Mouse (Mus musculus) ovary, postnatal 10 days (tissue): Measurements from ENCODE around the gene Gm10100.
"Not testable (repeated sequence)": the region's sequence is repeated elsewhere in the genome, so short reads cannot be mapped to it uniquely, and the experiment has no call there.

Source experiments
- DNase-seq: peaks from one replicate; pipeline ENCODE4 v3.0.0; 2022; ENCODE audit warnings: low spot score

Gene Gm10100

DNA sequence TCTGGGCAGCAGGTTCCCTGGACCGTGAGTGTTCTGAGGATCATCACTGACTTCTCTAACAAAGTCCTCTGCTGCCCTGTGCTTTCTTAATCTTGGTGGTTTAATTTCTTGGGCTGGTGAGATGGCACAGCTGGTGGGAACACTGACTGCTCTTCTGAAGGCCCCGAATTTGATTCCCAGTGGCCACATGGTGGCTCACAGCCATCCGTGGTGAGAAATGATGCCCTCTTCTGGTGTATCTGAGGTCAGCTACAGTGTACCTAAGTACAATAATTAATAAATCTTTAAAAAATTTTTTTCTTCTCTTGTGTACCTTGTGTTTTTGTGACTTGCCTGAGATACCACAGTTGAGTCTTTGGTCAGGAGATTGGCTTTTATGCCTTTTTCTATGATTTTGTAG, 26.0 kb downstream of the Gm10100 start:
- not testable (repeated sequence) for DNase-seq

- no peak for DNase-seq
These were observed 27.2 kb downstream of the Gm10100 start for GRCm38 (mm10) chr10:77753448-77753847.

GRCm38 (mm10) chr10:77759582-77759981, 33.3 kb downstream of the Gm10100 start, which contains the start of gene Gm3233:
Gene Gm3233, minus strand, starts transcription at chr10:77759682.
- DNase-seq = not testable (repeated sequence)

GRCm38 (mm10) chr10:77769727-77770126, 43.4 kb downstream of the Gm10100 start:
- no peak for DNase-seq

- not testable (repeated sequence) for DNase-seq
These were observed 44.9 kb downstream of the Gm10100 start, which contains the start of gene Gm3238 for GRCm38 (mm10) chr10:77771225-77771624. Gene Gm3238, minus strand, starts transcription at chr10:77771325.

GRCm38 (mm10) chr10:77772142-77772541, 45.9 kb downstream of the Gm10100 start:
- not testable (repeated sequence) for DNase-seq
